Mouse (Mus musculus) embryonic fibroblast, embryonic 13.5 days (primary cell): ENCODE data around the gene Atf5.

Source experiments
- CTCF ChIP-seq: IDR thresholded peaks from 2 replicates; pipeline ENCODE4 v1.5.1; 2011; ENCODE audit warnings: mild to moderate bottlenecking, control low read depth, low read length, moderate library complexity, borderline replicate concordance; ENCODE audit not compliant: insufficient read depth
- POLR2A ChIP-seq: IDR thresholded peaks from 2 replicates; pipeline ENCODE4 v1.6.1; 2011; ENCODE audit warnings: low read depth, mild to moderate bottlenecking, control low read depth, low read length, moderate library complexity

DNA sequence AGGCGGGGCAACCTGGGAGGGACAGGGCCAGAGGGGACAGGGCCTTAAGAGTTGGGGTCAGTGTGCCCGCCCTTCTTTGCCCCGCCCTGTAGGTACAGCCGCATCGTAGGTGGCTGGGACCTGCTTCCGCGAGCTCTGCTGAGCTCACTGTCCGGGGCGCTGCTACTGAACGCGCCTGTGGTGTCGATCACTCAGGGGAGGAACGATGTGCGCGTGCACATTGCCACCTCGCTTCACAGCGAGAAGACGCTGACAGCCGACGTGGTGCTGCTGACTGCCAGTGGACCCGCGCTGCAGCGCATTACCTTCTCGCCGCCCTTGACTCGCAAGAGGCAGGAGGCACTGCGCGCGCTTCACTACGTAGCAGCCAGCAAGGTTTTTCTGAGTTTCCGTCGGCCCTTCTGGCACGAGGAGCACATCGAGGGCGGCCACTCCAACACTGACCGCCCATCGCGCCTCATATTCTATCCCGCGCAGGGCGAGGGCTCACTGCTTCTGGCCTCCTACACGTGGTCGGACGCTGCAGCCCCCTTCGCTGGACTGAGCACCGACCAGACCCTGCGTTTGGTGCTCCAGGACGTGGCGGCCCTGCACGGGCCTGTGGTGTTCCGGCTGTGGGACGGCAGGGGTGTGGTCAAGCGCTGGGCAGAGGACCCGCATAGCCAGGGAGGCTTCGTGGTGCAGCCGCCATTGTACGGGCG, 23.2 kb upstream of the Atf5 start:
- TF ChIP-seq POLR2A (no peak), CTCF (no peak)
